Mouse (Mus musculus) liver, embryonic 14.5 days (tissue): ENCODE data around the gene Tada1.

Experiments used
- CTCF ChIP-seq: IDR thresholded peaks from 2 replicates; pipeline ENCODE4 v1.5.1; 2016; ENCODE audit warnings: antibody characterized with exemption, low read depth, control low read depth
- EP300 ChIP-seq: IDR thresholded peaks from 2 replicates; pipeline ENCODE4 v1.6.1; 2016; ENCODE audit warnings: antibody characterized with exemption, low read depth

GRCm38 (mm10) chr1:166409701-166410220 lies 30.9 kb downstream of the Tada1 start, which contains the start of gene Pogk:
- TF ChIP-seq CTCF = no peak
- TF ChIP-seq EP300 = no peak
